Mouse (Mus musculus) cerebellum, adult 9-10 months (tissue): ENCODE measurements around the gene Olfr934.

ENCODE experiments used
- DNase-seq: peaks from one replicate; pipeline ENCODE4 v3.0.0; 2022

Gene Olfr934

GRCm38 (mm10) chr9:38988215-38988614, at the start of gene Olfr934:
Gene Olfr934, minus strand, starts transcription at chr9:38988315.
- no peak for DNase-seq

GRCm38 (mm10) chr9:39023277-39023676, 35.2 kb upstream of the Olfr934 start, which contains the start of gene Olfr146:
Gene Olfr146, minus strand, starts transcription at chr9:39023377.
- DNase-seq: no peak

DNA sequence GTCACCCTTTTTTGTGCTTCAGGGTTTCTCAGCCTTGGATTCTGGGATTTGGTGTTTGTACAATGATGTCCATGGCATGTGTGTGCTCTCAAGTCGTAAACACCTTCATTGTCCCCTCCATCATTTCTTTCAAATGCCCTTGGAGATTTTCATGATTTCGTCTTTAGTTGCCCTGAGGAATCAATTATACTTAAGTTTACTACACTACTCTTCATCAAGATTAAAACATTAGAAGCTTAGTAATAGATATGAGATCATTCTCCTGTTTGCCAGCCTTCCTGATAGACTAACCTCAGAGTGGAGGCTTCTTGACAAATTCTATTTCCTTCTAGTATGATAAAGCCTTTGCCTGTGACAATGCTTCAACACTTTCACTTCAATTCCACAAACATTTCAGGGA, 11.5 kb upstream of the Olfr934 start, which contains the start of gene Olfr935:
Gene Olfr935, minus strand, starts transcription at position 101 of the 400 bp plus-strand sequence.
- DNase-seq: no peak

DNA sequence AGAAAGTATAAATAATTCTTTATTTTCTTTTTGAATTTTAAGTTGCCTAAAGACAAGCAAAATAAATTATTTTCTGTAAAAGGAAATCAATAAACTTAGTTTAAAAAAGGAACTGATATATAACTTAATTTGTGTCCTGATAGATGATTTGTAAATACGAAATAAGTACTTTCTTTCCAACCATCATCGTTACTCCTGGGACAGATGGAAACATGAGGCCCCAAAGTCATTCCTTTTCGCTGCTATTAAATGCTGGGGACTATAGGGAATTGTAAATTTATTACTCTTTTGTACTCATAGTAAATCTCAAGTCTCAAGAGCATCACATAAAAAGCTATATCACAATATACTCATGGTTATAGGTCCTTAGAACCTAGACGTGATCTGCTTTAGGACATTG, 16.1 kb downstream of the Olfr934 start, which contains the start of gene Olfr933:
Gene Olfr933, plus strand, starts transcription at position 301 of the 400 bp plus-strand sequence.
- no peak for DNase-seq

DNA sequence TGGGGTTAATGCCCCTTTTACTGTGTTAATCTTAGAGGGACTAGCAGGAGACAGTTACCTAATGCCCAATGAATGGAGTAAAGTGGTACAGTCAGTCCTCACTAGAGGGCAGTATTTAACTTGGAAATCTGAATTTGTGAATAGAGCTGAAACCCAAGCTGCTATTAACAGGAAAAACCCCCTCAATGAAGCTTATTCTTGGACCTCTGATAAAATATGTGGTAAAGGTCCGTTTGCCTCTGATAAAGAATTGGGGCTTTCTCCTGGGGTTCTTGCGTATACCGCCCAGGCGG, 34.0 kb downstream of the Olfr934 start:
- DNase-seq: no peak

GRCm38 (mm10) chr9:38953401-38954123, 34.6 kb downstream of the Olfr934 start:
- no peak for DNase-seq
